Mouse (Mus musculus): Measurements from ENCODE around the gene Pigk. TPM values are rescaled to one million over a fixed set of nuclear protein-coding genes. Genes with fewer than 3 reads are reported as not detected.

The Pigk gene
- polyA plus RNA-seq, 1 experiment from 2014 or later: 40.3 TPM

- H3K27me3 ChIP-seq (ENCODE audit: control insufficient read depth, insufficient read depth, low read length): no peaks in the 10 kb centered on the region
- WGBS: 81% methylated on average over 3 of the region's 3 CpGs
These were observed 217.5 kb downstream of the Pigk start for GRCm38 (mm10) chr3:152931354-152931753.

GRCm38 (mm10) chr3:152932096-152932495 is 218.2 kb downstream of the Pigk start:
- Histone ChIP-seq H3K27me3 (ENCODE audit: control insufficient read depth, insufficient read depth, low read length) (no peaks in the 10 kb centered on the region), H3K9me3 (replicated peaks; ENCODE audit: control insufficient read depth, low read length) (no peaks in the 10 kb centered on the region), H3K36me3 (ENCODE audit: control insufficient read depth, insufficient read depth) (no peaks in the 10 kb centered on the region), H3K9ac (ENCODE audit: low read length) (no peak overlapping the region), H3K4me1 (ENCODE audit: control insufficient read depth, insufficient read depth, low read length) (peaks cover 6% of the 10 kb centered on the region; the same call in 1 of the 2 replicates), H3K4me3 (ENCODE audit: low read length) (no peak overlapping the region), H3K27ac (ENCODE audit: low read length) (no peak overlapping the region), H3K4me2 (ENCODE audit: low read depth, low read length) (no peak overlapping the region)
- ATAC-seq (replicated peaks; ENCODE audit: extremely low read depth, insufficient read depth, low FRiP score): no peak
- WGBS: 73% methylated on average over 4 of the region's 4 CpGs

More at GRCm38 (mm10) chr3:152931354-152931753, 217.5 kb downstream of the Pigk start:
- Histone ChIP-seq H3K9ac (ENCODE audit: low read length) (no peak overlapping the region), H3K36me3 (ENCODE audit: control insufficient read depth, insufficient read depth) (no peaks in the 10 kb centered on the region), H3K27ac (ENCODE audit: low read length) (no peak overlapping the region), H3K4me1 (ENCODE audit: control insufficient read depth, insufficient read depth, low read length) (peaks cover 6% of the 10 kb centered on the region; the same call in 1 of the 2 replicates), H3K4me2 (ENCODE audit: low read depth, low read length) (no peak overlapping the region), H3K4me3 (ENCODE audit: low read length) (no peak overlapping the region), H3K9me3 (replicated peaks; ENCODE audit: control insufficient read depth, low read length) (no peaks in the 10 kb centered on the region)
- no peak for ATAC-seq (replicated peaks; ENCODE audit: extremely low read depth, insufficient read depth, low FRiP score)

- ATAC-seq (replicated peaks; ENCODE audit: extremely low read depth, insufficient read depth, low FRiP score): no peak
- H3K4me3 ChIP-seq (ENCODE audit: low read length): no peak overlapping the region
- no peaks in the 10 kb centered on the region for H3K36me3 ChIP-seq (ENCODE audit: control insufficient read depth, insufficient read depth)
- no peaks in the 10 kb centered on the region for H3K9me3 ChIP-seq (replicated peaks; ENCODE audit: control insufficient read depth, low read length)
- no peaks in the 10 kb centered on the region for H3K27me3 ChIP-seq (ENCODE audit: control insufficient read depth, insufficient read depth, low read length)
- WGBS: 78% methylated on average over 2 of the region's 2 CpGs
- H3K9ac ChIP-seq (ENCODE audit: low read length): no peak overlapping the region
- H3K27ac ChIP-seq (ENCODE audit: low read length): no peak overlapping the region
- peaks cover 6% of the 10 kb centered on the region; the same call in 1 of the 2 replicates for H3K4me1 ChIP-seq (ENCODE audit: control insufficient read depth, insufficient read depth, low read length)
- H3K4me2 ChIP-seq (ENCODE audit: low read depth, low read length): no peak overlapping the region
These were observed 218.6 kb downstream of the Pigk start for GRCm38 (mm10) chr3:152932544-152932943.

- Histone ChIP-seq H3K4me1 (ENCODE audit: control insufficient read depth, insufficient read depth, low read length) (peaks cover 1% of the 10 kb centered on the region; the same call in 1 of the 2 replicates), H3K27ac (ENCODE audit: low read length) (no peak overlapping the region), H3K27me3 (ENCODE audit: control insufficient read depth, insufficient read depth, low read length) (no peaks in the 10 kb centered on the region), H3K4me2 (ENCODE audit: low read depth, low read length) (no peak overlapping the region), H3K9ac (ENCODE audit: low read length) (no peak overlapping the region), H3K36me3 (ENCODE audit: control insufficient read depth, insufficient read depth) (no peaks in the 10 kb centered on the region), H3K4me3 (ENCODE audit: low read length) (no peak overlapping the region), H3K9me3 (replicated peaks; ENCODE audit: control insufficient read depth, low read length) (no peaks in the 10 kb centered on the region)
- no peak for ATAC-seq (replicated peaks; ENCODE audit: extremely low read depth, insufficient read depth, low FRiP score)
- whole genome bisulfite sequencing: 89% methylated on average over 3 of the region's 3 CpGs
These were observed 219.8 kb downstream of the Pigk start for GRCm38 (mm10) chr3:152933737-152934136.

- H3K4me1 ChIP-seq (ENCODE audit: control insufficient read depth, insufficient read depth, low read length): no peaks in the 10 kb centered on the region
- no peaks in the 10 kb centered on the region for H3K27me3 ChIP-seq (ENCODE audit: control insufficient read depth, insufficient read depth, low read length)
- H3K4me2 ChIP-seq (ENCODE audit: low read depth, low read length): no peak overlapping the region
- no peak for ATAC-seq (replicated peaks; ENCODE audit: extremely low read depth, insufficient read depth, low FRiP score)
- H3K36me3 ChIP-seq (ENCODE audit: control insufficient read depth, insufficient read depth): no peaks in the 10 kb centered on the region
- H3K4me3 ChIP-seq (ENCODE audit: low read length): no peak overlapping the region
- 77% methylated on average over 3 of the region's 3 CpGs for WGBS
- H3K9ac ChIP-seq (ENCODE audit: low read length): no peak overlapping the region
- no peaks in the 10 kb centered on the region for H3K9me3 ChIP-seq (replicated peaks; ENCODE audit: control insufficient read depth, low read length)
- H3K27ac ChIP-seq (ENCODE audit: low read length): no peak overlapping the region
These were observed 222.4 kb downstream of the Pigk start for GRCm38 (mm10) chr3:152936313-152936712.

GRCm38 (mm10) chr3:152941671-152942070 is 227.8 kb downstream of the Pigk start:
- Histone ChIP-seq H3K36me3 (ENCODE audit: control insufficient read depth, insufficient read depth) (no peaks in the 10 kb centered on the region), H3K9me3 (replicated peaks; ENCODE audit: control insufficient read depth, low read length) (no peaks in the 10 kb centered on the region), H3K9ac (ENCODE audit: low read length) (no peak overlapping the region), H3K27me3 (ENCODE audit: control insufficient read depth, insufficient read depth, low read length) (no peaks in the 10 kb centered on the region), H3K4me1 (ENCODE audit: control insufficient read depth, insufficient read depth, low read length) (no peaks in the 10 kb centered on the region), H3K4me2 (ENCODE audit: low read depth, low read length) (no peak overlapping the region), H3K27ac (ENCODE audit: low read length) (no peak overlapping the region), H3K4me3 (ENCODE audit: low read length) (no peak overlapping the region)
- no peak for ATAC-seq (replicated peaks; ENCODE audit: extremely low read depth, insufficient read depth, low FRiP score)
- WGBS: 71% methylated on average over 5 of the region's 5 CpGs

GRCm38 (mm10) chr3:152942985-152943384 is 229.1 kb downstream of the Pigk start:
- no peaks in the 10 kb centered on the region for H3K4me1 ChIP-seq (ENCODE audit: control insufficient read depth, insufficient read depth, low read length)
- H3K4me2 ChIP-seq (ENCODE audit: low read depth, low read length): no peak overlapping the region
- WGBS: 64% methylated on average over 11 of the region's 11 CpGs
- ATAC-seq (replicated peaks; ENCODE audit: extremely low read depth, insufficient read depth, low FRiP score): peak; percentile 49; the same call in 1 of the 2 replicates
- H3K4me3 ChIP-seq (ENCODE audit: low read length): no peak overlapping the region
- H3K27me3 ChIP-seq (ENCODE audit: control insufficient read depth, insufficient read depth, low read length): no peaks in the 10 kb centered on the region
- no peaks in the 10 kb centered on the region for H3K36me3 ChIP-seq (ENCODE audit: control insufficient read depth, insufficient read depth)
- no peak overlapping the region for H3K9ac ChIP-seq (ENCODE audit: low read length)
- no peaks in the 10 kb centered on the region for H3K9me3 ChIP-seq (replicated peaks; ENCODE audit: control insufficient read depth, low read length)
- H3K27ac ChIP-seq (ENCODE audit: low read length): no peak overlapping the region

GRCm38 (mm10) chr3:152944766-152945165 is 230.9 kb downstream of the Pigk start:
- WGBS: 77% methylated on average over 3 of the region's 3 CpGs
- no peak overlapping the region for H3K4me2 ChIP-seq (ENCODE audit: low read depth, low read length)
- no peak overlapping the region for H3K9ac ChIP-seq (ENCODE audit: low read length)
- H3K36me3 ChIP-seq (ENCODE audit: control insufficient read depth, insufficient read depth): no peaks in the 10 kb centered on the region
- H3K4me3 ChIP-seq (ENCODE audit: low read length): no peak overlapping the region
- H3K9me3 ChIP-seq (replicated peaks; ENCODE audit: control insufficient read depth, low read length): no peaks in the 10 kb centered on the region
- H3K27ac ChIP-seq (ENCODE audit: low read length): no peak overlapping the region
- no peaks in the 10 kb centered on the region for H3K4me1 ChIP-seq (ENCODE audit: control insufficient read depth, insufficient read depth, low read length)
- peak; percentile 42; the same call in 1 of the 2 replicates for ATAC-seq (replicated peaks; ENCODE audit: extremely low read depth, insufficient read depth, low FRiP score)
- H3K27me3 ChIP-seq (ENCODE audit: control insufficient read depth, insufficient read depth, low read length): no peaks in the 10 kb centered on the region

- Histone ChIP-seq H3K9me3 (replicated peaks; ENCODE audit: control insufficient read depth, low read length) (no peaks in the 10 kb centered on the region; the same call in 1 of the 2 replicates), H3K27ac (ENCODE audit: low read length) (no peak overlapping the region), H3K9ac (ENCODE audit: low read length) (no peak overlapping the region), H3K4me2 (ENCODE audit: low read depth, low read length) (no peak overlapping the region), H3K4me3 (ENCODE audit: low read length) (no peak overlapping the region), H3K27me3 (ENCODE audit: control insufficient read depth, insufficient read depth, low read length) (no peaks in the 10 kb centered on the region), H3K36me3 (ENCODE audit: control insufficient read depth, insufficient read depth) (no peaks in the 10 kb centered on the region), H3K4me1 (ENCODE audit: control insufficient read depth, insufficient read depth, low read length) (no peaks in the 10 kb centered on the region)
- WGBS: 82% methylated on average over 11 of the region's 11 CpGs
- ATAC-seq (replicated peaks; ENCODE audit: extremely low read depth, insufficient read depth, low FRiP score): no peak
These were observed 233.2 kb downstream of the Pigk start for GRCm38 (mm10) chr3:152947031-152947640.
